Mouse (Mus musculus) ES-E14 (cell line): ENCODE data around the gene Pxt1. TPM values are rescaled to one million over a fixed set of nuclear protein-coding genes. Genes with fewer than 3 reads are reported as not detected.

Experiments used
- DNase-seq: peaks from one replicate; pipeline ENCODE4 v3.0.0-alpha.2; 2013; ENCODE audit warnings: low read depth, low spot score
- H3K27ac ChIP-seq: 2 replicates; pipeline ENCODE4 v1.5.1; 2012; ENCODE audit warnings: low read depth, mild to moderate bottlenecking, low read length, moderate library complexity, mixed read lengths; ENCODE audit not compliant: poor library complexity, insufficient read depth, severe bottlenecking
- H3K36me3 ChIP-seq: 2 replicates; pipeline ENCODE4 v1.6.1; 2012; ENCODE audit warnings: mild to moderate bottlenecking, low read length, moderate library complexity, mixed read lengths; ENCODE audit not compliant: control insufficient read depth, poor library complexity, insufficient read depth, severe bottlenecking
- H3K4me1 ChIP-seq, 2 experiments: fragments of 150-350 bp in 1 of 2; sonication (generic) in 1 of 2; 2 replicates each; pipeline ENCODE4 v1.6.1; 2012; ENCODE audit warnings: low read length in 2 of 2, mild to moderate bottlenecking in 1 of 2, mixed read lengths in 1 of 2; ENCODE audit not compliant: control insufficient read depth in 2 of 2, insufficient read depth in 2 of 2, poor library complexity in 1 of 2
- H3K4me3 ChIP-seq, 2 experiments: fragments of 150-350 bp in 1 of 2; sonication (generic) in 1 of 2; 2 replicates each; pipeline ENCODE4 v1.5.1; 2012; ENCODE audit warnings: low read length in 2 of 2, low read depth in 1 of 2, mild to moderate bottlenecking in 1 of 2, mixed read lengths in 1 of 2; ENCODE audit not compliant: insufficient read depth in 1 of 2, poor library complexity in 1 of 2, severe bottlenecking in 1 of 2
- H3K9ac ChIP-seq: 2 replicates; pipeline ENCODE4 v1.6.1; 2012; ENCODE audit warnings: low read depth, mild to moderate bottlenecking, low read length, mixed read lengths; ENCODE audit not compliant: poor library complexity, insufficient read depth, severe bottlenecking
- H3K9me3 ChIP-seq: fragments of 150-350 bp; sonication (generic); 2 replicates; pipeline ENCODE4 v1.6.1; 2012; ENCODE audit warnings: low read depth, mild to moderate bottlenecking, low read length; ENCODE audit not compliant: control insufficient read depth, insufficient read depth
- CHD2 ChIP-seq: IDR thresholded peaks from 2 replicates; pipeline ENCODE4 v1.6.1; 2014; ENCODE audit warnings: mild to moderate bottlenecking, low read depth, low read length, inconsistent platforms
- HCFC1 ChIP-seq: IDR thresholded peaks from 2 replicates; pipeline ENCODE4 v1.6.1; 2012; ENCODE audit warnings: low read length, inconsistent platforms, borderline replicate concordance; ENCODE audit not compliant: insufficient read depth
- MAFK ChIP-seq: IDR thresholded peaks from 2 replicates; pipeline ENCODE4 v1.6.1; 2014; ENCODE audit warnings: mild to moderate bottlenecking, low read depth, low read length, inconsistent platforms; ENCODE audit not compliant: insufficient read depth
- ZC3H11A ChIP-seq: IDR thresholded peaks from 2 replicates; pipeline ENCODE4 v1.6.1; 2012; ENCODE audit warnings: low read depth, mild to moderate bottlenecking, inconsistent platforms, low read length, borderline replicate concordance
- ZNF384 ChIP-seq: IDR thresholded peaks from 2 replicates; pipeline ENCODE4 v1.6.1; 2012; ENCODE audit warnings: low read depth, low read length, inconsistent platforms
- in situ Hi-C, 2 experiments: fragments of 600-800 bp; cut with MboI; formaldehyde crosslinking; loops; one replicate each; pipeline ENCODE4 v1.15.1; 2025; ENCODE audit warnings: low sequenced_read_pairs in 2 of 2, inconsistent platforms in 1 of 2; ENCODE audit not compliant: unreplicated experiment in 2 of 2
- total RNA-seq: library from RNA; depleted of rRNA; stranded (reverse); fragments of 300-350 nt; gene quantifications from 2 replicates; pipeline ENCODE4 v1.2.3, GENCODE M21; 2012

The Pxt1 gene
- total RNA-seq, 1 experiment: 0.36 TPM

DNA sequence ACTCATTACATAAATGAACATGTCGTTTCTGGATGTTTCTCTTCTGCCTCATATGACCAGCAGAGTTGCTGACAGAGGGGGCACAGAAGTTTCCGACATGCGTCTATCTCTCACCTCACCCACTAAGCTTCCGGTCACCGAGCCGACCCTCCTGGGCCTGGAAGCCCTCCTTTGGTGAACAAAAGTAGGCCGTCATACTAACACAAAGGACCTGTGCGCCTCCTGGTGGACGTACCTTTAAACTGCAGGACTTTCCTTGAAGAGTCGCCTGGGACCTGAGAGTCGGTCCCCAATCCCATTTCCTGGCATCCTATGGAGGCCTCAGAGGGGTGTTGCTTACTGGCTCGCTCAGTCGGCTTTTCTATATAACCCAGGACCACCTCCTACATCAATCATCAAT lies 17.3 kb downstream of the Pxt1 start:
- in situ Hi-C loops: no loop called here
- H3K4me3 ChIP-seq: no peak overlapping the region

DNA sequence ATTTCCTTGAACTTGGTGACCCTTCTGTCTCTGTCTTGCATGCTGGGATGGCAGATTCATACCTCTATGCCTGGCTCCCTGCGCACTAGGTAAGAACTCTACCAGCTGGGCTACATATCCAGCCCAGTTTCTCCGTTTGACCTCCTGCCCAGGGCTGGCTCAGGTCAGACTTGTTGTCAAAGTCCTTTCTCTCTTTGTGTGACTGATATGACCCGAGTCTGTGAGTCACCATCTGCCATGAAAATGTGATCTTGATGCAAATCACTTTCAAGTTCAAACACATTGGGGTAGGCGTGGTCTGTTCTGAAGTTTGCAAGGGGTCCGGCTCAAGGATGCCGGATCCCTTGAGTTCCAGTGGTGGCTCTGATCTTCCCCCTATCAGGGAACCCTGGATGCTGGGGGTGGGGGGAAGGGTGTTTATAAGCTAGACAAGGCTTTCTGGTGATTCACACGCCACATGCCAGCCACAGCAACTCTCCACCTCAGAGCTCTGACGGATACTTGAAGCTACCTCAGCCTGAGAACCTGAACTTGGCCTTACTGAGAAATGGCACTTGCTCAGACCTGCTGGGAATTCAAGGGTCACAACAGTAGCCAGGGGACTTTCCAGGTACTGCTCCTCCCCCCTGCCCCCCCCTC lies 18.6 kb downstream of the Pxt1 start:
- TF ChIP-seq ZC3H11A: no peak
- no peak for TF ChIP-seq ZNF384
- TF ChIP-seq HCFC1: no peak
- no peak for TF ChIP-seq MAFK
- TF ChIP-seq CHD2: no peak
- Histone ChIP-seq H3K9me3 (no peaks in the 10 kb centered on the region), H3K4me1 (peaks cover 0 to 8% of the 10 kb centered on the region in 2 experiments; a peak in 2 of 4 replicates), H3K9ac (no peak overlapping the region), H3K36me3 (no peaks in the 10 kb centered on the region), H3K4me3 (no peak overlapping the region), H3K27ac (no peak overlapping the region)
- in situ Hi-C loops: no loop called here
- DNase-seq: no peak

More for the DNA sequence above, 17.3 kb downstream of the Pxt1 start:
- no peaks in the 10 kb centered on the region for H3K36me3 ChIP-seq
- TF ChIP-seq CHD2 (no peak), ZC3H11A (peak; percentile 74; the same call in 1 of the 2 replicates), MAFK (no peak), ZNF384 (no peak), HCFC1 (no peak; the same call in 1 of the 2 replicates)
- no peak overlapping the region for H3K9ac ChIP-seq
- H3K4me1 ChIP-seq: peaks cover 2 to 10% of the 10 kb centered on the region in 2 experiments; a peak in 2 of 4 replicates
- H3K27ac ChIP-seq: no peak overlapping the region
- DNase-seq: peak; percentile 86
- no peaks in the 10 kb centered on the region for H3K9me3 ChIP-seq

- Histone ChIP-seq H3K9ac (no peak overlapping the region), H3K36me3 (no peaks in the 10 kb centered on the region), H3K9me3 (no peaks in the 10 kb centered on the region), H3K27ac (no peak overlapping the region), H3K4me1 (peaks cover 0 to 7% of the 10 kb centered on the region in 2 experiments; a peak in 2 of 4 replicates), H3K4me3 (no peak overlapping the region)
- DNase-seq: no peak
- in situ Hi-C loops: no loop called here
- TF ChIP-seq ZC3H11A: no peak
- no peak for TF ChIP-seq ZNF384
- TF ChIP-seq CHD2: no peak
- TF ChIP-seq MAFK: no peak
- TF ChIP-seq HCFC1: no peak
Observed at GRCm38 (mm10) chr17:28922096-28922495, 21.5 kb downstream of the Pxt1 start.

- no peaks in the 10 kb centered on the region for H3K36me3 ChIP-seq
- H3K27ac ChIP-seq: no peak overlapping the region
- H3K4me3 ChIP-seq: no peak overlapping the region
- in situ Hi-C loops: no loop called here
- H3K9ac ChIP-seq: no peak overlapping the region
- no peak for DNase-seq
- H3K4me1 ChIP-seq: peaks cover 0 to 4% of the 10 kb centered on the region in 2 experiments; a peak in 2 of 4 replicates
- TF ChIP-seq ZNF384: no peak
- no peak for TF ChIP-seq HCFC1
- no peak for TF ChIP-seq CHD2
- no peak for TF ChIP-seq ZC3H11A
- TF ChIP-seq MAFK: no peak
- no peaks in the 10 kb centered on the region for H3K9me3 ChIP-seq
Observed at GRCm38 (mm10) chr17:28921086-28921485, 22.6 kb downstream of the Pxt1 start.
